Mouse (Mus musculus) kidney, postnatal 36 days (tissue): ENCODE results near the gene Synj2.
"Not testable (repeated sequence)": the region's sequence is repeated elsewhere in the genome, so short reads cannot be mapped to it uniquely, and the experiment has no call there.

ENCODE experiments used
- DNase-seq, 2 experiments: peaks; one replicate each; pipeline ENCODE4 v3.0.0; 2021 to 2022; ENCODE audit warnings: mixed read lengths in 2 of 2

Synj2 gene

DNA sequence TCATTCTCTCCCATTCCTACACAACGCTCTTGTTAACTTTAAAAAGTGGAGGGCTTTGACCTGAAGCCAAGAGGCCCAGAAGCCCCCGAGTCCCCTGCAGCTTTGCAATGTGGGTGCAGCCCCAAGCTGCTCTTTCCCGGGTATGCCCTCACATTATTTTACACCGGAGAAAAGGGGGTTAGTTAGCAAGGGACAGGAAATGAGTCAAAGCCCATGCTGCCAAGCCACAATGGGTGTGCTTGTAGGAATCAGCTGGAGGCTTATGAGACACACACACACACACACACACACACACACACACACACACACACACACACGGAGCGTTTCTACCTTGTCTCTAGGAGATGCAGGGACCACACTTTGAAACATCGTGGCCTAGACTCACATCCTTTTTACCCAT, 60.8 kb downstream of the Synj2 start:
- no peak for DNase-seq

DNA sequence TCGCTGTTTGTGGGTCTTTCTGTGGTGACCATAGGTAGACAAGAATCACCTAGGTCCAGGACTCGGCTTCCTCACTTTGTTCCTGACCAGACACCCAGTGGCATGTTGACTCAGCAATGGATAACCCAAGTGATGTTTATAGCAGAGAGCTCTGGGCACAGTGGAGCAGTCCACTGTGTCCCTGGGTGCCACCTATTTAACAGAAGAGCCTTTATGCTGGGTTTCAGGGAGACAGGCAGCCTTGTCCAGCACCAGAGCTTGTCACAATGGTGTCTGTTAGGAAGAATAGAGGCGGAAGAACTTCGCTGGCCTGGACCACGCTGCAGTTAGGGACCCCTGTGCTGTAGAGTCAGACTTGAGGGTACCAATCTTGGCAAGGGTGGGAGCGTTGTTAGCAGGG, 61.5 kb downstream of the Synj2 start:
- no peak for DNase-seq

DNA sequence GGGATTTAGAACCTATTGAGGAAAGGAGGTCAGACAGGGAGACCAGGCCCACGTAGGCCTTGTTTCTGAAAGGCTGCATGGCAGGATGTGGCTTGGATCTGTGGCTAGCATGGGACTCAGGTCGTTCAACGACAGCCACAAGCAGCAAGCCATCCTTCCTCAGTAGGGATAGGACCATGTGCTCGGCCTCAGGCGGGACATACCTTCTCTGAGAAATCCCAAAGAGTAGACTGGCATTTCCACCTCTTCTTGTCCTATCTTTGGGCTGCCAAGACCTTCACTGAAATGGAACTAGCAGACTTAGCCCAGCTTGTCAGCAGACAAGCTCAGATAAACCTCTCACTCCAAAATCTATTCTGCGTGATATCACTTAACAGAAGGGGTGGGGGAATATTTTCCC, 62.6 kb downstream of the Synj2 start:
- no peak for DNase-seq

DNA sequence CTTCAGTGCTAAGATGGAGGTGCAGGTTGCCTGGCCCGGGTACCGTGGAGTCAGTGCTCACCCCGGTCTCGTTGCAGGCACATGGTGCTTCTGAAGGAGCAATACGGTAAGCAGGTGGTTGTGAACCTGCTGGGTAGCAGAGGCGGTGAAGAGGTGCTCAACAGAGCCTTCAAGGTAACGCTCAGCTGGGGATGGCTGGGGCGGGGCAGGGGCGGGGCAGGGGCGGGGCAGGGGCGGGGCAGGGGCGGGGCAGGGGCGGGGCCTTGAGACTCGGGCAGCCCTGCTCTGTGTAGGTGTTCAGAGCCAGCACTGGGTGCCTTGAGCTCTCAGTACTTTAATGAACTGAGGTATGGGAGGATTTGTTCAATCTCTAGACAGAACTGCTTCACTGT, 64.2 kb downstream of the Synj2 start:
- peak in 1 of 2 experiments; percentile 9 for DNase-seq

DNA sequence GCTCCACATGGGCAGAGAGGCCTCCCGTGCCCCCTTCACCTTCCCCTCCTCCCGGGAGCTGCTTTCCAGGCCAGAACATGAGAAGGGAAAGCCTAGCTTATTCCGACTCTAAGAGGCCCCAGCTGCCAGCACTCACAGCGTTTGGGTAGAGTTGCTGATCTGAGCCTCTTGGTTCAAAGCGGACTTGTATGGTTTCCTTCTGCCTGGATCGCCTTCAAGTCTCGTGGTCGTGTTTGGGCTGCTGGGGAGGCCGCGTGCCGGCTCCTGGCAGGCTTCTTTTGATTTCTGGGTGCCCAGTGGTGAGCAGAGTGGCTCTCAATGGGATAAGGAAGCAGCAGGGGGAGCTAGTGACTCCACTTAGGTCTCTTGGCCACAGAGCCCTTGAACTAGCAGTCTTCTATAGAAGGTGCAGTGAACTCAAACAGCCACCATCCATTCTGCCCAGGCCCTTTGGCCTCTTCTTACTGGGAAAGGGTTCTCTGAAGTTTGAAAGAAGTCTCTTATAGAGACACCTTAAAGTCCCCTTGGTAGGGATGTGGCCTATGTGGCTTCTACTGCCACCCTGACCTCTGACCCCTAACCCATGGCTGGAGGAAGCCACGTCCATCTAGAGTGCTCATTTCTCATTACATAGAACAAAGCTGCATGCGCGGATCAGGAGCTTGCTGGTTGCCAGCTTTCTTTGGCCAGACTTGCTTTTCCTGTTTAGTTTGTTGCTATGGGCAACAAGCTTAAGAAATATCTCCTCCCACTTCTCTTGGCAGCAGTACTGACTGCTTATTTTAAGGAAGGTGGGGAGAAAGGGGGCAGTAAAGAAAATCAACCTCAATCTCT, 64.8 kb downstream of the Synj2 start:
- peak; percentile 62 to 84 for DNase-seq

DNA sequence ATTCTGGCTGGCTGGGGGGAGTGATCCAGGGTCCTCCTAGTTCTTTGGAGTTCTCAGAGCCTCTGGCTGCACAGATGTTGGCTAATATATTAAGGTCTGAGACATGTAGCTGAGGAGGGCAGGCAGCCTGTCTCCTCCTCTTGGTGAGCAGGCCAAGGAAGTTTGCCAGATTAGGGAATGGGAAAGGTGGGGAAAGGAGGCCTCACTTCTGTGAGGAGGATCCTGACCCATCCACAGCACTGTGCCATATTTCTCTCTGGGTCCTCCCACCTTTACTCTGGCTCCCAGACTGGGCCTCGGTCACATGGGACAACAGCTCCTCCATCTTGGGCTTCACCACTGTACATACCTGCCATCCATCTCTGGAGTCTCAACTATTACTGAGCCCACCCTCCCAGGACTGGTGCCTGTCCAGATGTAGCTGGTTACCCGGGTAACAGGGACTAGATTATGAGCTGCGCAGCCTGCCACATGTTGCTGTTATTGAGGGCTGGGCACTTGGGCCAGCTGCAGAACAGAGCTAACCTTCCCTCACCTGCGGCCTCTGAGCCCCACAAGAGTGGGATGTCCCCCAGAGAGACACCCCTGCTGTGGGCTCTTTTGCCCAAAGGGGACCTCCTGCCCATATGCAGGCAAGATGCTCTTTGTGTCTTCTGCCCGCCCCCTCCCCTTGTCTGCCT, 66.2 kb downstream of the Synj2 start:
- DNase-seq = no peak

DNA sequence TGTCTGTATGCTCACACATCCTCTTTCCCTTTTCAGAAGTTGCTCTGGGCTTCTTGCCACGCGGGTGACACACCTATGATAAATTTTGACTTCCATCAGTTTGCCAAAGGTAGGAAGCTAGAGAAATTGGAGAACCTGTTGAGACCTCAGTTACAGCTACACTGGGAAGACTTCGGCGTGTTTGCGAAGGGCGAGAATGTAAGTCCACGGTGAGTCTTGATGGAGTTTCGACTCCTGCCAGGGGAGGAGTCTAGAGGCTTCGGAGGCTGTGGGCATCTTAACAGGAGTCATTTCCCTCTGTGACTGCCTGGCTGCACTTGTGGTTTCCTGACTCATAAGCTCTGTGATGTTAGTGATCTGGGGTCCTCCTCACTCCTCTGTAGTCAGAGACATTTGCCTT, 66.8 kb downstream of the Synj2 start:
- DNase-seq = peak in 1 of 2 experiments; percentile 15

DNA sequence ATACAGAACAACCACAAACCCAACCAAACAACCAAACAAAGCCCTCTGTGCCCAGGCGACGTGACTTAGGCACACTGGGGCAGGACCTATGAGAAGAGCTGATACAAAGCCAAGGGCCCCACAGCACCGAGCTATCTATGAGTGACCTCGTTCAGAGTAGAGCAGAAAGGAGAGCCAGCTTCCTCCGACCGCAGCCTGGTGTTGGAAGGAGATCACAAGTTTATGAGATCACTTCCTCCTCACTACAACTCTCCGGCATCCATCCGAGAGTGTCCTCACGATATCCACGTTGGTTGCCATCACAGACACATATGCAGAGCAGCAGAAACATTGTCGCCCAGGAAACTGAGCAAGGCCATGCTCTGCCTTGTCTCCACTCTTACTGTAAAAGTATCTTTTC, 67.5 kb downstream of the Synj2 start:
- no peak for DNase-seq

DNA sequence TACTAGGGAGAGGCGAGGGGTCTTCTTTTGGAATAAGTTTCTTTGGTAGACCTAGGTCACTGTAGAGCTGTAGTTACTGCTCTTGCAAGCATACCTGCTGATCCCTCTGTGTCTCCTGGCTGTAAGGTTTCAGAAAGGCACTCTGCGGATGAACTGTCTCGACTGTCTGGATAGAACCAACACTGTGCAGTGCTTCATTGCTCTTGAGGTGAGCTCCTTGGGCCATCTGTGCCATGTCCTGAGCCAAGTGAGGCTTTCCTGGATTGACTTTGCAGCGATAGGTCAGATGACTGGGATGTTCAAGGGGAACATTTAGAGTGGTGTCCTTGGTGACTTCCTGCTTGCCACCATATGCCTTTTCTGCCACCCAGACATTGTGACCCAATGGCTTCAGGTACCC, 68.5 kb downstream of the Synj2 start:
- no peak for DNase-seq

DNA sequence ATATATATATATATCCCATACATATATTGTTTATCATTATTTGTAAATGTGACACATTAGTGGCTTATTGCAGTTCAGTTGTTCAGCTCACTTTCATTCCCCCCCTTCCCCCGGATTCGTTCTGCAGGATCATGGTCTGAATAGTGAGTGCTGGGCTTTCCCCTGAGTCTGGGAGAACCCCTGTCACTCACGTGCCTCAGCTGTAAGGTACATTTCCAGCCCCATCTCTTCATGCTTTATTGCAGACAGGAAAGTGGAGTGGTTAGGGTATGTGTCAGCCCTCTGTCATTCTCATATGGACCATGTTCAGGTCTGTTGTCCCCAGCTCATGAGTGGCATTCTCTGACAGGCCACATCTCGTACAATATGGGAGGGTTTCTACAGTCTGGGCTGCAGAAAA, 72.0 kb downstream of the Synj2 start:
- DNase-seq = no peak

DNA sequence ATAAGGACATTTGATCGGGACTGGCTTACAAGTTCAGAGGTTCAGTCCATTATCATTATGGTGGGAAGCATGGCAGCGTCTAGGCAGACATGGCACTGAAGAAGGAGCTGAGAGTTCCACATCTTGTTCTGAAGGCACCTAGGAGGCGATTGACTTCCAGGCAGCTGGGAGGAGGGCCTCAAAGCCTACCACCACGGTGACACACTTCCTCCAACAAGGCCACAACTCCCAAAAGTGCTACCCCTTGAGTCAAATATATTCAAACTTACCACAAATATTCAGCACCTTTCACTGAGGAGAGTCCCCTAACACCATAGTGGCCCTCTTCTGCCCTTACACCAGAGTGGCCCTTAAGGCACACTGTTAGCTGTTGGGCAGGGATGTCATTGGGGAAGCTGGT, 73.9 kb downstream of the Synj2 start:
- DNase-seq = no peak

DNA sequence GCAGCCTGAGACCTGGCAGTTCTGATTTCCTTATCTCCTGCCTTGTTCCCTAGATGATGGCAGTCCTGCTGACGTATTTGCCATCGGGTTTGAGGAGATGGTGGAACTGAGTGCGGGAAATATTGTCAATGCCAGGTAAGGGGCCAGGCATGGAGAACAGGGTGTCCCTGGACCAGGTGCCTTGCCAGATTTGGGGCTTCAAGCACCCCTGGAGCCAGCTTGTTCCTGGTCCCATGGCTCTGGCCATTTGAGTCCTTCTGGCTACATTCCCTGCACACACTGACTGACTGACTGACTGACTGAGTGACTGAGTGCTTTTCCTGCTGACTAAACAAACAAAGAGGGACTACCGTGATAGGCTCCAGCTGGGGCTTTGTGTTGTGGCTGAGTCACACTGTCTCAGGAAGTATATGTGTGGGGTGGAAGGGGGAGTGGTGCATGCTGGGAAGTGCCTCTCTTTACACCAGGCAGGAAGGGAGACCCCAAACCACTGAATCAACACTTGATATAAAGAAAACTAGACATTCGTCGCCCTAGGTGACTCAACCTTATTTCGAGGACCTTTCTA, 75.2 kb downstream of the Synj2 start:
- peak in 1 of 2 experiments; percentile 26 for DNase-seq

DNA sequence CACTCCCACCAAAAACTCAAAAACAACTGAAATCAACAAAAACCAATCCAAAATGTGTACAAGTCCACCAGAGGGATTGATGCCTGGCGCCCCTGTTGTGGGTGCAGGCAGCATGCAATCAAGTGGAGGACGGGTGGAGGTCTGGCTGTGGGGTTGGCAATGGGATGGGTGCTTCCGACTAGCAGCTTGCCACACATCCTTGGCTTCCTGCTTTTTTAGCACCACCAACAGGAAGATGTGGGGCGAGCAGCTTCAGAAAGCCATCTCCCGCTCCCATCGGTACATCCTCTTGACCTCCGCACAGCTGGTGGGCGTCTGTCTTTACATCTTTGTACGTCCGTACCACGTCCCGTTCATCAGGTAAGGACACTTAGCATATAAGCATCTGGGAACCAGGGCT, 76.2 kb downstream of the Synj2 start:
- peak in 1 of 2 experiments; percentile 5 for DNase-seq

DNA sequence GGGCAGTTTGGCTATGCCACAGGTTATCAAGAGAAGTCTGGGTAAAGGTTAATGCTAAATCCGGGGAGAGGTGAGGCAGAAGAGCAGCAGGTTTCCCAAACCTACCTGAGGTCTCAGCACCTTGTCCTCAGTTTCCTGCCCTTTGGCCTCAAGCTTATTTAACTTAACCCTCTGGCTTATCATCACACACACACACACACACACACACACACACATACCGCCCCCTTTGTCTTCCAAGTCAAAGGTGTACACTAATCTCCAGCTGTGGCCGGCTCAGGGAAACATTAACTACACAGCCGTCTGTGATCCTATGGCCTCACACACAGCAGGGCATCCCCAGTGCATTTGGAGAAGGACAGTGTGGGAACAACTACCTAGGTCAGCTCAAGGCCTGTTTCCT, 77.3 kb downstream of the Synj2 start:
- DNase-seq = peak in 1 of 2 experiments; percentile 52

DNA sequence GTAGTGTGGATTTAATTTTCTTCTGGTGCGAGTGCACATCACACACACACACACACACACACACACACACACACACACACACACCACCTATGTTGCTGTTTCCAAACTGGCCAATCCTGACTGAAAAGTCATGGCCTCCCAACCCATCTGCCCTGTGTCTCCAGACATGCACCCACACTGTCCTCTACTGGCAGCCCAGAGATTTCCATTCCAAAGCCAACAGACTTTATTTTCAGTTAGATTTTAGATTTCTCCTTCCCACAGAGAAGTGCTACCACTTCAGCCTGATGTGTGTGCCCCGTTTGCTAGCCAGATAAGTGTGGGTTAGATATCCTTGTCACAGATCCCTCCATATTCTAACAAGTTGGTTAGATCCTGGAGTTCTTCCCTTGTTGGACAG, 78.7 kb downstream of the Synj2 start:
- peak; percentile 52 to 77 for DNase-seq

DNA sequence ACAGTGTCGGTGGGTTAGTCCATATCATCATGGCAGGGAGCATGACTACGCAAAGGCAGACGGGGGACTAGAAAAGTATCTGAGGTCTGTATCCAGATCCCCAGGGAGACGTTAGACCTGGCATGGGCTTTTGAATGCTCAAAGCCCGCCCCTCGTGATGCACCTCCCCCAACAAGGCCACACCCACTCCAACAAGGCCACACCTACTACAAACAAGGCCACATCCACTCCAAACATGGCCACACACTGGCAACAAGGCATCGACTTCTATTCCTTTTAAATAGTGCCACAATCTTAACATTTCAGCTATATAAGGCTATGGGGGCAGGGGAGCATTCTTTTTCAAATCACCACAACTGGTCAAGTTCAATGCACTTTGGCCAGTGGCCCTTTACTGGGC, 79.6 kb downstream of the Synj2 start:
- peak in 1 of 2 experiments; percentile 43 for DNase-seq

DNA sequence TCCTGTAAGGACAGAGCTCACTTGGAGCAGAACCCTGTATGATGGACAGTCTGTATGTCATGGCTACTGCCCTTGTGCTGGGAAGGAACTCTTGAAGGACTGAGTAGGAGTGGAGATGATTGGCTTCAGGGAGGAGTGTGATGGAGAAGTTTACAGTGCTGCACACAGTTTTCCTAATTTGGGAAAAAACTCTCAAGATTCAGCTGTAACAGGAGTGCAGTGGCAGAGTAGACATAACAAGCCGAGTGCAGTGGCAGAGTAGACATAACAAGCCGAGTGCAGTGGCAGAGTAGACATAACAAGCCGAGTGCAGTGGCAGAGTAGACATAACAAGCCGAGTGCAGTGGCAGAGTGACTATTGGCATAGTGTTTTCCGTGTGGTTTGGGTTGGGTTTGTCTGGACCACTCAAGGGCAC, 80.3 kb downstream of the Synj2 start:
- DNase-seq = not testable (repeated sequence)

DNA sequence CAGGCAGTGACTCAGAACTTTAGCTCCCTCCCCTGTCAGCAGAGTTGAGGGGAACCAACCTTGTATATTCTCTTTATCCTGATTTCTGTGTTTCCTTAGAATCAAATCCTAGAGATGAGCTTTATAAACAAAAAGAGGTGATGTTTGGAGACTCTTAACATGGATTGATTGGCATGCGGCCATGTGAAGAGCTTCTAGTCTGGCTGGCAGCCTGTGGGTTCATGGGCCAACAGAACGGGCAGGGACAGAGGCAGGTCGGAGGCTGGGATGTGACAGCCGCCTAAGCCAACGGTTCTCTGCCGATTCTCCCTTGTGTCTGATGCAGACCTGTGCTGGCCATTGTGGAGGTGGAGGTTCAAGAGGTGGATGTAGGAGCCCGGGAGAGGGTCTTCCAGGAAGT, 84.8 kb downstream of the Synj2 start:
- no peak for DNase-seq

DNA sequence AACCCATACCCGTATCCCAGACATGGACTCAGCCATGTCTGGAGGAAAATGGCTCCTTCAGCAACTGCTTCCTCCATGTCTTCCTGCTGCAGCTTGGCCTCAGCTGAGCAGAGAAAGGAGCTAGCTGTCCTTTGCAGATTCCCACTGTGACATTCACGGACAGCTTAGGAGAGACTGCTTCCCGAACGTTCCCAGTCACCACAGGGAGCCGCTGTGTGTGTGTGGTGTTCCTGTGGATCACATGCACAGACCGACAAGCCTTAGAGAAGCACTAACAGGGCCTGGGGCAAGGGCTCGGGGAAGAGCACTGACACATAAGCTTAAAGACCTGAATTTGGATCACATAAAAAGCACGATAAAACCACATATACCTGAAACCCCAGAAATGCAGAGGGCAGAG, 94.6 kb downstream of the Synj2 start:
- DNase-seq = no peak

DNA sequence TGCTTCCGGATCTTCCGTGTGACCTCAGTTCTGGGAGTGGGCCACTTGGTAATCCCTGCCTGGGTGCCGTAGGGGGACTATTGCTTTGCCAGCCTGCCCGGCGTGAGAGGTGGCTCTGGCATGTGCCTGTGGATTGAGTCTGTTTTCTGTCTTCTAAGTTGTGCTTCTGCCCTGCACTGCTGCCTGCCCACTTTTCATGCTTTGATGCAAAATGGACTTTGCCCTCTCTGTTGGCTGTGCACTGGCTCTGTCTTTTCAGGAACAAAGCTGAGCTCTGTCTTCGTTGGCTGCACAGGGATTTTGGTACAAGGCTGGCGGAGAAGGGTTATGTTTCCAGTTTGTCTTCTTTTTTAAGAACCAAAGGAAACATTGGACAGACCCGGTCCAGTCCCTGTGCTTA, 95.4 kb downstream of the Synj2 start:
- peak; percentile 67 to 68 for DNase-seq

DNA sequence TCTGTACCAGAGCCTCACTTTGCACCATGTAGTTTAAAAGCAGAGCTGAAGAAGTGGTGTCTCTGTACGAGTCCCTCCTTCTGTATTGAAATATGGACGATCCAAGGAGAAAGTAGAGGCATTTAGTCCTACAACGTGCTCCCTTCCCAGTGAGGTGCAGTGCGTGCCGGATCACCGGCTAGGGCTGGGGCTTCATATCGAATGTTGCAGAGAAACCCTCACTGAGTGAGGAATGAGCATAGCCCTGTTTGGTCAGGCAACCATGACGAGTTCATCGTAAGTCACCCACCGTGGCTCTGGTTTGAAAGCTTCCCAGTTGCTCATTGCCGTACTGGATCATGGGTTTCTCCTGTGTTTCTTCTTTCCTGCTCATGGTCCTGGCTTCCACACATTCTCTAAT, 95.8 kb downstream of the Synj2 start:
- no peak for DNase-seq

DNA sequence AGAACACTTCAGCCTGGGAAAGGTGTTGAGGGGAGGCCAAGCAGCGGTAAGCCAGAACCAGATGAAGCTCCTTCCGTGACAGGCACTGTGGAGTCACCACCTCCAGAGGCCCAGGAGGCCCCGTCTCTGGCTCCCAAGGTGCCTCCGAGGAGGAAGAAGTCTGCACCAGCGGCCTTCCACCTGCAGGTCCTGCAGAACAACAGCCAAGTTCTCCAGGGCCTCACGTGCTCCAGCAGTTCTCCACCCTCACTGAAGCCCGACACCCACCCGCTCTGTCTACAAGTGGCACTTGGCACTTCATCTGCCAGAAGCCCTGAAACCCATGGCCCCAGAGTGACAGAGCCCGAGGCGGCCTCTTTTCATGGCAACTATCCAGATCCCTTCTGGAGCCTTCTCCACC, 96.4 kb downstream of the Synj2 start:
- no peak for DNase-seq

DNA sequence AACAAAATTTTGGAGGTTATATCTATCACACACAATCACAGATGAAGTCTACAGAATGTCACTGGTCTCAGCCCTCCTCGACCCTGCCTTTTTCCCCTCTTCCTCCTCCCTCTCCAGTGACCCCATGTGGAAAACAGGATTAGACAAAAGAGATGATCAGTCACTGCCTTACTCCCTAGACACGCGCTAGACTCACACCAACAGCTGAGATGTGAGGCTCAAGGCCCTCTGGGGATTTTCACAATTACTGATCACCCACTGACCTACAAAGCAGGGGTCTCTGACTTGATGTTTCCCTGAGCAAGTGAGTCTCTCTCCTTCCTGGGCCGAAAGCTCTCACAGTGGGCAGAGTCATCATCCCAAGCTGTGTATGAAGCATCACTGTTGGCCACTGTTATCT, 111.7 kb downstream of the Synj2 start:
- DNase-seq = no peak

DNA sequence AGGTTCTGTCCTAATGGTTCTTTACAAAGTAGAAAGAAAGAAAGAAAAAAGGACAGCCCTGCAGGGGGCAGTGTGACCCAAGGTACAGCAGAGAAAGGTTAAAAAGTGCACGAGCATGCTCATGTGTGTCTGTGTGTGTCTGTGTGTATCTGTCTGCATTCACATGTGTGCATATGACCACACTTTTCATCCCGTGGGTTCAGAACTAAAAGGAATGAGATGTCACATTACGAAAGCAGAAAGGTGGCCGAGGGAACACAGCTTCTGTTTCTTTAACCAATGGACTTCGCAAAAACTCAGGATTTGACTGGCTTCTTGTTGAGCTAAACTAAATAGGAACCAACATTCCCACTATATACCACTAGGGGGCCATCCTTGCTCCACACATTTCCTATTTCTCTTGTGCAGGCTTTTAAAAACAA, 113.9 kb downstream of the Synj2 start:
- DNase-seq = peak; percentile 66 to 84
